ENCODE assay signal across 12 mouse cellular contexts in genomic region chr3:68506769-68507318, GRCm38 (mm10).
DNase-seq lines count a peak whose midpoint lies in the region; TF ChIP-seq lines count a peak whose summit lies in the region.
"Had no signal": no experiment of that assay in that cellular context is flagged by ENCODE, and none has a peak within 500 bp of the region (broad histone marks: within the 10 kb centered on the region; RNA-seq: fewer than 3 reads in every experiment).

No protein-coding gene starts in this region.

- H3ac ChIP-seq in C2C12 (ENCODE audit: control insufficient read depth, insufficient read length, low read depth), result no peak overlapping the region

- H3K36me3 ChIP-seq in heart, adult 2 months (ENCODE audit: control insufficient read depth, insufficient read depth, low read length), result peaks cover 12% of the 10 kb centered on the region
- peaks cover 13% of the 10 kb centered on the region for H3K36me3 ChIP-seq in C2C12 (ENCODE audit: control insufficient read depth, insufficient read depth)

- H3K79me2 ChIP-seq in heart, adult 2 months (replicated peaks; ENCODE audit: control insufficient read depth, insufficient read depth, low read length), result peaks cover 2% of the 10 kb centered on the region
- peaks cover 94% of the 10 kb centered on the region for H3K79me2 ChIP-seq in C2C12 (ENCODE audit: control insufficient read depth, insufficient read depth)

- TF ChIP-seq CTCF in heart, adult 2 months (IDR thresholded peaks at IDR 0.05), result no peak
- no peak for TF ChIP-seq CTCF in C2C12 (IDR thresholded peaks at IDR 0.05; ENCODE audit: control insufficient read depth, insufficient read depth, insufficient read length)

- 36% methylated on average over 7 of the region's 7 CpGs for WGBS in heart, adult 2 months

- peaks cover 28% of the 10 kb centered on the region for H3K4me1 ChIP-seq in heart, adult 2 months (ENCODE audit: control insufficient read depth, insufficient read depth, low read length)

- H3K9ac ChIP-seq in heart, adult 2 months (ENCODE audit: low read depth, low read length), result no peak overlapping the region
- H3K9ac ChIP-seq: forebrain, postnatal 0 days; liver, postnatal 0 days had no signal

- H3K27me3 ChIP-seq in heart, adult 2 months (ENCODE audit: control insufficient read depth, insufficient read depth, low read length), result no peaks in the 10 kb centered on the region
- H3K27me3 ChIP-seq in C2C12 (ENCODE audit: control insufficient read depth, insufficient read depth, insufficient read length), result no peaks in the 10 kb centered on the region

- TF ChIP-seq EP300 in heart, adult 2 months (IDR thresholded peaks at IDR 0.05; ENCODE audit: insufficient read depth, low read depth, low read length), result 0 out of 2 replicates have a peak, but pooled peaks have one; percentile 43

- no peak for TF ChIP-seq POLR2A in heart, adult 2 months (IDR thresholded peaks at IDR 0.05; ENCODE audit: insufficient read depth, low read depth, low read length)

- H3K4me3 ChIP-seq in heart, adult 2 months, result no peak overlapping the region
- no peak overlapping the region for H3K4me3 ChIP-seq in C2C12 (ENCODE audit: insufficient read depth, poor library complexity, severe bottlenecking)

- intact Hi-C loops in heart, adult 2 months (cut with DNase I), result no loop called here
- intact Hi-C loops in heart, postnatal 25 days (cut with DNase I), result no loop called here
- intact Hi-C loops in gastrocnemius, postnatal 14 days (cut with DNase I; ENCODE audit: low total_unique reads), result no loop called here

- no peak overlapping the region for H3K27ac ChIP-seq in heart, adult 2 months

- H3K79me3 ChIP-seq in C2C12 (ENCODE audit: low read depth), result peaks cover 54% of the 10 kb centered on the region

- DNase-seq in heart, adult 2 months, result peak in 1 of 2 experiments; percentile 38
- no peak for DNase-seq in heart, postnatal 25 days (ENCODE audit: low spot score)
- peak; percentile 40 for DNase-seq in gastrocnemius, postnatal 14 days
- DNase-seq in kidney, postnatal 10 days, result peak; percentile 66
- DNase-seq in embryo, embryonic 10.5 days (ENCODE audit: low spot score), result no peak
- no peak for DNase-seq in cerebellum, adult 9-11 months
- no peak for DNase-seq in thymus, postnatal 36 days
- DNase-seq: cerebellum, postnatal 14 days; forebrain, postnatal 0 days; liver, postnatal 0 days; right cerebral cortex, postnatal 14 days had no signal

TF ChIP-seq in C2C12, 6 proteins besides CTCF, POLR2A, EP300 and RAD21:
- peak; percentile 62 for TF ChIP-seq MYOD1 (IDR thresholded peaks at IDR 0.05; ENCODE audit: control insufficient read depth, insufficient read length, low read depth)
- no peak for TF ChIP-seq MYOG (IDR thresholded peaks at IDR 0.05; ENCODE audit: control insufficient read depth, extremely low read depth, insufficient read length)

Comparison
In these comparisons a context has a peak if more than half of its experiments do, and no peak if none do; other contexts are left out.
1. DNase-seq: peak in gastrocnemius, postnatal 14 days (single experiment) and kidney, postnatal 10 days (single experiment); none in heart, postnatal 25 days (single experiment), embryo, embryonic 10.5 days (single experiment), cerebellum, adult 9-11 months (single experiment) and thymus, postnatal 36 days (0 of 2).